Mouse (Mus musculus) embryonic facial prominence, embryonic 14.5 days (tissue): Measurements from ENCODE around the gene Fgfr4. TPM values are rescaled to one million over a fixed set of nuclear protein-coding genes. Genes with fewer than 3 reads are reported as not detected.

ENCODE experiments used
- ATAC-seq: fragments of 200-750 bp; cut with Nextera tagmentation; 2 replicates; pipeline ENCODE4 v1.8.0; 2017; ENCODE audit warnings: low read depth, moderate number of reproducible peaks, moderate TSS enrichment
- DNase-seq: peaks from one replicate; pipeline ENCODE4 v3.0.0-alpha.2; 2015; ENCODE audit warnings: low spot score
- H3K27ac ChIP-seq: fragments of 300-500 bp; sonication (generic); replicated peaks from 2 replicates; pipeline ENCODE4 v1.5.1; 2014; ENCODE audit warnings: low read depth, mild to moderate bottlenecking, low read length, moderate library complexity
- H3K27me3 ChIP-seq: fragments of 300-500 bp; sonication (generic); replicated peaks from 2 replicates; pipeline ENCODE4 v1.6.1; 2014; ENCODE audit warnings: low read length; ENCODE audit not compliant: control insufficient read depth, insufficient read depth
- H3K36me3 ChIP-seq: fragments of 300-500 bp; sonication (generic); 2 replicates; pipeline ENCODE4 v1.6.1; 2014; ENCODE audit warnings: low read length, mixed read lengths; ENCODE audit not compliant: control insufficient read depth, insufficient read depth
- H3K4me1 ChIP-seq: fragments of 300-500 bp; sonication (generic); 2 replicates; pipeline ENCODE4 v1.6.1; 2014; ENCODE audit warnings: antibody characterized with exemption, low read length; ENCODE audit not compliant: control insufficient read depth, insufficient read depth
- H3K4me2 ChIP-seq: fragments of 300-500 bp; sonication (generic); 2 replicates; pipeline ENCODE4 v1.6.1; 2014; ENCODE audit warnings: low read depth, mild to moderate bottlenecking, low read length, moderate library complexity, mixed read lengths
- H3K4me3 ChIP-seq: fragments of 300-500 bp; sonication (generic); 2 replicates; pipeline ENCODE4 v1.5.1; 2014; ENCODE audit warnings: low read depth, mild to moderate bottlenecking, low read length
- H3K9ac ChIP-seq: fragments of 300-500 bp; sonication (generic); 2 replicates; pipeline ENCODE4 v1.6.1; 2014; ENCODE audit warnings: low read depth, mild to moderate bottlenecking, low read length, moderate library complexity, mixed read lengths
- H3K9me3 ChIP-seq: fragments of 300-500 bp; sonication (generic); 2 replicates; pipeline ENCODE4 v1.6.1; 2016; ENCODE audit warnings: low read length; ENCODE audit not compliant: control insufficient read depth
- WGBS: fragments of 180-500 bp; shearing (Covaris S2); extraction: QIAGEN DNeasy Blood & Tissue Kit; methylation state at CpG from one replicate; pipeline ENCODE4 v1.1.7; 2014; 5-methylcytosine and 5-hydroxymethylcytosine counted together
- polyA plus RNA-seq: library from polyadenylated mRNA; unstranded; fragments of >200 nt; fragmentation: Nextera tagmentation; extraction: Ambion mirVana; gene quantifications from 2 replicates; pipeline ENCODE4 v1.2.1, GENCODE M21; 2014

Gene Fgfr4
- polyA plus RNA-seq, 1 experiment from 2014 or later = 16.4 TPM

DNA sequence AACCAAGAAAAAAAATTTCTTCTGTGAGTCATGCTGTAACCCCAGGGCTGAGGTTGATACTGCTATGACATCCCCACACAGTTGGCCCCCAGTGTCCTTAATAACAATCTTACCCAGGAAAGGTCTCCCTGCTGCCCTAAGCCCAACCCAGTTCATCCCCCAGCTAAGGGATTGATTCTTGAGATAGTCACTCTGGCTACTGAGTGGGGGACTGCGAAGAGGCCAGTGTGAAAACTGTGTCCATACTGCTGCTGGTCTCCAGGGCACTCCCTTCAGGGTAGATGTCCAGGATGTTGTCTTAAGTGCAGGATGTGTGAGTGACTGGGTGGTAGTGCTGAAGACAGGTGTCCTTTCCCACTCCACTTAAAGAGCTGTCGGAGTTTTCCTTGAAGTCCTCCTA is 19.0 kb upstream of the Fgfr4 start, which contains the start of gene Gm17617:
TSS of gene Gm17617 (minus strand) at position 101 of the 400 bp plus-strand sequence.
- 83% methylated on average over 2 of the region's 2 CpGs for WGBS
- DNase-seq (no peak), ATAC-seq (no peak)
- Histone ChIP-seq H3K27me3 (no peaks in the 10 kb centered on the region), H3K27ac (no peak within 1 kb of the TSS), H3K9ac (no peak within 1 kb of the TSS), H3K4me2 (no peak within 1 kb of the TSS), H3K36me3 (peaks cover 50% of the 10 kb centered on the region), H3K4me1 (no peaks in the 10 kb centered on the region; the same call in 1 of the 2 replicates), H3K9me3 (no peaks in the 10 kb centered on the region), H3K4me3 (no peak within 1 kb of the TSS)

DNA sequence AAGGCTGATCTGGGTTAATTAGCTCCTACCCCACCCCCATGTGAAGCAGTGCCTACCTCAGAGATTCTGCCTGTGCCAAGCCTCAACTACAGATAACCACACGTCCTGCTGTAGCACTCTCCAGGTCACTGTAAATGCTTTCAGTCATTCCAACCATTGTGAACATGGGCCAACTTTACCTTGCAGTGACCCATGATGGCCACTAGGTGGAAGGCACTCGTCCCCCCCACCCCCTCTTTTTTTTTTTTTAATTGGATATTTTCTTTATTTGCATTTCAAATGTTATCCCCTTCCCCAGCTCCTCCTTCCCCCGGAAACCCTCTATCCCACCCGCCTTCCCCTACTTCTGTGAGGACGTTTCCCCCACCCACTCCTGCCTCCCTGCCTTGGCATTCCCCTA is 17.1 kb upstream of the Fgfr4 start:
- peaks cover 33% of the 10 kb centered on the region for H3K36me3 ChIP-seq
- ATAC-seq (no peak), DNase-seq (no peak)
- no peaks in the 10 kb centered on the region for H3K27me3 ChIP-seq
- H3K9me3 ChIP-seq = no peaks in the 10 kb centered on the region
- no peak overlapping the region for H3K4me3 ChIP-seq
- no peaks in the 10 kb centered on the region; the same call in 1 of the 2 replicates for H3K4me1 ChIP-seq
- H3K9ac ChIP-seq = no peak overlapping the region
- H3K27ac ChIP-seq = no peak overlapping the region
- WGBS = 7% methylated on average over 5 of the region's 5 CpGs
- H3K4me2 ChIP-seq = no peak overlapping the region

DNA sequence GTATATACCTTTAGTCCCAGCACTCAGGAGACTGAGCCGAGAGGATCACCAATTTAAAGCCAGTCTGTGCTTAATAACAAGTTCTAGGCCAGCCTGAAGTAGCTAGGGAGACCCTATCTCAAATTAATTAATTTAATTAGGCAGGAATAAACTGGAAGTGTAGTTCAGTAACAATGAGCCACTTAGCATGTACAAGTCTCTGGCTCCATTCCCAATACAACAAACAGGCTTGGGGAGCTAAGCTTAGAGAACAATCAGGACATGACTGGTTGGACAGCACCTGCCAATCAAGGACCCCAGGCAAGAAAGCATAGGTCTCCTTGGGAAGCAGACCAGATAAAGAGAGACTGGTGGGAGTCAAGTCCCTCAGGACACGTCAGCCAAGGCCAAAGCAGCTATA is 12.2 kb upstream of the Fgfr4 start:
- Histone ChIP-seq H3K4me3 (no peak overlapping the region), H3K27ac (no peak overlapping the region), H3K36me3 (no peaks in the 10 kb centered on the region), H3K9me3 (no peaks in the 10 kb centered on the region), H3K4me1 (no peaks in the 10 kb centered on the region; the same call in 1 of the 2 replicates), H3K9ac (no peak overlapping the region), H3K27me3 (no peaks in the 10 kb centered on the region), H3K4me2 (no peak overlapping the region)
- ATAC-seq (no peak), DNase-seq (no peak)
- WGBS = 83% methylated on average over 2 of the region's 2 CpGs

DNA sequence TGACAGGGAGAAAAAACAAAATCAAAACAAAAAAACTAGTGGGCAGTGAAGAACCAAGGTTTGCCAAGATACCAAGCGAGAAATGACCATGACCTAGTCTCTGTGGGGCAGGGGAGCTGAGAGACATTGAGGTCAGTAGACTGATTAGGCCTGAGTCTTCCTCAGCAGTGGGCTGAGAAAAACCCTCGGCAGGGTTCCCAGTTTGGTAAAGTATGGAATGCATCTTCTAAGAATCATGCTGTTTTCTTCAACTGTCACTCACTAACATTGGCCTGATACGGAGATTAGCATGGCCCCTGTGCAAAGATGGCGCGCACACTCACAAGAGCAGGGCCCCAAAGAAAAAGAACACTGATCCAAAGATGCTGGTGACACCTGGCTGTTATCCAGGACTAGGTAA is 1.5 kb downstream of the Fgfr4 start:
- Histone ChIP-seq H3K4me2 (peak overlapping the region; percentile 90; the same call in 1 of the 2 replicates), H3K4me1 (no peaks in the 10 kb centered on the region), H3K4me3 (0 out of 2 replicates have a peak overlapping the region, but pooled peaks have one; percentile 63), H3K27me3 (peaks cover 11% of the 10 kb centered on the region), H3K27ac (no peak overlapping the region), H3K9ac (no peak overlapping the region), H3K36me3 (no peaks in the 10 kb centered on the region), H3K9me3 (no peaks in the 10 kb centered on the region)
- ATAC-seq (no peak), DNase-seq (no peak)
- 82% methylated on average over 5 of the region's 5 CpGs for WGBS

DNA sequence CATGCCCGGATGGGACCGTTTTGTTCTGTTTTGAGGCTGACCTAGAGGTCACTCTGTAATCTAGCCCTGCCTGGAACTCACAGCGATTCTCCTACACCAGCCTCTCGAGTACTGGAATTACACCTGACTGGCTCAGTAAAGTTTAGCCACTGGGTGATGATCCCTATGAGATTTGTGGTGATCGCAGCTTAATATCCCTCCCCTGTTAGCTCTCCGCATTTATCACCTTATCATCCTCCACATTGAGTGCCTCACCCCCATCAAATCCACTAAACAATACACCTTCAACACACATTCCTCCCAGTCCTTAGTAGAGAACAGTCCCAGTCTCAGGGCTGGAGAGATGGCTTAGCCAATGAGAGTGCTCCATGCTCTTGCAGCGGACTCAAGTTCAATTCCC is 9.9 kb downstream of the Fgfr4 start:
- no peak overlapping the region for H3K4me2 ChIP-seq
- H3K4me1 ChIP-seq = no peaks in the 10 kb centered on the region
- no peak overlapping the region for H3K4me3 ChIP-seq
- no peak overlapping the region for H3K27ac ChIP-seq
- ATAC-seq = no peak
- no peak overlapping the region for H3K9ac ChIP-seq
- H3K9me3 ChIP-seq = no peaks in the 10 kb centered on the region
- no peak for DNase-seq
- WGBS = 49% methylated on average over 7 of the region's 7 CpGs
- H3K36me3 ChIP-seq = no peaks in the 10 kb centered on the region
- no peaks in the 10 kb centered on the region for H3K27me3 ChIP-seq

DNA sequence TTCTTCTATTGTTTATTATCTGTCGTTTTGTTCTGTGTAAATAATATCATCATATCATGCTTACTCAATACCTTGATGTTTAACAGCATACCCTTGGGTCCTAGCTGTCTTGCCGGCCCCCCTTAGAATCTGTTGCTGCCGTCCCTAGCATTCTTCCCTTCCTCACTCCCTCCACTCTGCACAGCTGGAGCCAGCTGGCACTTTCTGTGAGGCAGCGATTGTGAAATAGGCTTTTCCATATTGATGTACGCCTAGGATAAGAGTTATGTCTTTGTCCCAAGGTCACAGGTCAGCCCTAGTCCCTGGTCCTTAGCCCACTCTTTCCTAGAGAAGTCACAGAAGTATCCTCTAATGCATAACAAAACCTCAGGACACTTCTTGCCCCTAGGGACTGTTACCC is 11.1 kb downstream of the Fgfr4 start:
- ATAC-seq = no peak

DNA sequence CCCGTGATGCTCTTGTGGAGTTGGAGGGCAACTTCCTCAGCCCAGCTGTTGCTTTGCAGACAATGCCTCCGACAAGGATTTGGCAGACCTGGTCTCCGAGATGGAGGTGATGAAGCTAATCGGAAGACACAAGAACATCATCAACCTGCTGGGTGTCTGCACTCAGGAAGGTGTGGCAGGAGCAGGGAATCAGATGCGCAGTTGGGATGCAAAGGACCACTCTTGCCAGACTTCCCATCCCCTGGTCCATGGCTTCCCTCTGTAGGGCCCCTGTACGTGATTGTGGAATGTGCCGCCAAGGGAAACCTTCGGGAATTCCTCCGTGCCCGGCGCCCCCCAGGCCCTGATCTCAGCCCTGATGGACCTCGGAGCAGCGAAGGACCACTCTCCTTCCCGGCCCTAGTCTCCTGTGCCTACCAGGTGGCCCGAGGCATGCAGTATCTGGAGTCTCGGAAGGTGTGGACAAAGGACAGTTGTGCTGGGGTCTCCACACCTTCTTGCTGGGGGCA is 13.4 kb downstream of the Fgfr4 start:
- Histone ChIP-seq H3K36me3 (no peaks in the 10 kb centered on the region), H3K4me2 (no peak overlapping the region), H3K4me1 (peaks cover 3% of the 10 kb centered on the region; the same call in 1 of the 2 replicates), H3K27me3 (no peaks in the 10 kb centered on the region), H3K27ac (no peak overlapping the region), H3K9ac (no peak overlapping the region), H3K4me3 (no peak overlapping the region), H3K9me3 (no peaks in the 10 kb centered on the region)
- 89% methylated on average over 16 of the region's 16 CpGs for WGBS
- no peak for DNase-seq
- no peak for ATAC-seq

More for the DNA sequence above, 11.1 kb downstream of the Fgfr4 start:
- H3K9ac ChIP-seq = no peak overlapping the region
- no peaks in the 10 kb centered on the region for H3K4me1 ChIP-seq
- 66% methylated on average over 5 of the region's 5 CpGs for WGBS
- H3K4me2 ChIP-seq = no peak overlapping the region
- no peak overlapping the region for H3K4me3 ChIP-seq
- no peaks in the 10 kb centered on the region for H3K9me3 ChIP-seq
- no peak for DNase-seq
- H3K27me3 ChIP-seq = no peaks in the 10 kb centered on the region
- H3K36me3 ChIP-seq = no peaks in the 10 kb centered on the region
- no peak overlapping the region for H3K27ac ChIP-seq

DNA sequence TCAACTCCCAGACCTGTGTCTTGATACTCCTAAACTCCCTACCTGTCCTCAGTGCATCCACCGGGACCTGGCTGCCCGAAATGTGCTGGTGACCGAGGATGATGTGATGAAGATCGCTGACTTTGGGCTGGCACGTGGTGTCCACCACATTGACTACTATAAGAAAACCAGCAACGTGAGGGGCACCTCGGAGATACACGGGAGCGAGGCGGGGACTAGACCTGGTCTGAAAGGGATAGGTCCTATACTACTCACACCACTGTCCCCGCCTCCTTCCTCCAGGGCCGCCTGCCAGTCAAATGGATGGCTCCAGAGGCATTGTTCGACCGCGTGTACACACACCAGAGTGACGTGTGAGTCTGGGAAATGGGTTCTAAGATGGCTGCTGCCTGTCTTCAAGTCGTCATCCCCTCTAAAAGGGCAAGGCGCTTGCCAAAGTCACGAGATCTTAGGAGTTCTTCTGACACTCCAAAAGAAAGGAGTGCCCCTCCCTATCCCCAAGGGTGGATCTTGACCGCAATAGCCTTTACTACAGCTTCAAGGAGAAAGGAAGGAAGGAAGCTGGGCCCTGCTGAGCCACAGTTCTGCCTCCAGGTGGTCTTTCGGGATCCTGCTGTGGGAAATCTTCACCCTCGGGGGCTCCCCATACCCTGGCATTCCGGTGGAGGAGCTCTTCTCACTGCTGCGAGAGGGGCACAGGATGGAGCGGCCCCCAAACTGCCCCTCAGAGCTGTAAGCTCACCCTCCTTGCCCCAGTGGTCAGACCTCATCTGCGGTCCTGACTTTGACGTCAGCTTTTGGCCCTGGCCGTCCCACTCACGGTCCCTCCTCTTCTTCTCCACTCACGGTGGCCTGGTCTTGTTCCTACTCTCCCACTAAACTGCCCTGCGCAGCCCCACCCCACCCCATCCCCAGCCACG is 14.6 kb downstream of the Fgfr4 start:
- H3K4me2 ChIP-seq = no peak overlapping the region
- no peak overlapping the region for H3K27ac ChIP-seq
- ATAC-seq = no peak
- DNase-seq = no peak
- 87% methylated on average over 32 of the region's 32 CpGs for WGBS
- no peaks in the 10 kb centered on the region for H3K36me3 ChIP-seq
- no peaks in the 10 kb centered on the region for H3K27me3 ChIP-seq
- H3K9me3 ChIP-seq = no peaks in the 10 kb centered on the region
- peaks cover 14% of the 10 kb centered on the region for H3K4me1 ChIP-seq
- no peak overlapping the region for H3K4me3 ChIP-seq
- H3K9ac ChIP-seq = no peak overlapping the region
